ENCODE assay signal across 30 mouse cellular contexts in the genomic region with DNA sequence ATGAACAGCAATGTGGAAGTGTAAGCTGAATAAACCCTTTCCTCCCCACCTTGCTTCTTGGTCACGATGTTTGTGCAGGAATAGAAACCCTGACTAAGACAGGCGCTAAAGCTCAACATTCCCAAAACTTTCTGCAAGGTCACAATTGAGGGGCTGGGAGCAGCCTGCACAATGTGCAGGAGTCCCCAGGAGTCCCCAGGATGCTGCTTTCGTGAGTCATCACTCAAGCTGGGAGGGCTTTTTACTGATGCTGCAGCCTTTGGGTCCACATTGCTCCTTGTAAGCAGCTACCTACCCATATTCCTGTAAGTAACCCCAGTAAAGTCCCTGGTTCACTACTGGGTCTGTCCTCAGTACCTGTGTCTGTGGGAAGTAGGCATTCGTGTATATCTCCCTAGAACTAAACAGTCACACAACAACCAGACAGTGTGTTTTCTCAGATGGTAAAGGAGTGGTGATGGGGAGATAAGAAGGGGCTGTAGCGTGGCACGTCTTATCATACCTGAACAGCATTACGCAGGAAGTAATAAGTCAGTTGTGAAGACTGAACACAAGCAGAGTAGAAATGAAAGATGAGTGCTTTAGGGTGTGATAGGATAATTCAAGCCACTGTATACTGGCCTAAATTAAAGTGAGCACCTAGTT. TPM values are rescaled to one million over a fixed set of nuclear protein-coding genes. Genes with fewer than 3 reads are reported as not detected.
DNase-seq lines count a peak whose midpoint lies in the region; ATAC-seq and TF ChIP-seq lines count a peak whose summit lies in the region.
"Had no signal": no experiment of that assay in that cellular context is flagged by ENCODE, and none has a peak within 500 bp of the region (broad histone marks: within the 10 kb centered on the region; RNA-seq: fewer than 3 reads in every experiment).

No protein-coding gene starts in this region.

- H3K9me3 ChIP-seq in MEL (replicated peaks; ENCODE audit: insufficient read depth, low read length), result no peaks in the 10 kb centered on the region
- no peaks in the 10 kb centered on the region for H3K9me3 ChIP-seq in liver, postnatal 0 days (ENCODE audit: low read length)
- H3K9me3 ChIP-seq: forebrain, embryonic 13.5 days; neural tube, embryonic 12.5 days had no signal

- no peak overlapping the region for H3K4me3 ChIP-seq in MEL (ENCODE audit: control insufficient read depth in 1 of 2, insufficient read depth in 1 of 2, low read depth in 2 of 2, low read length in 2 of 2)
- H3K4me3 ChIP-seq in liver, postnatal 0 days (ENCODE audit: low read depth, low read length), result no peak overlapping the region
- no peak overlapping the region for H3K4me3 ChIP-seq in heart, adult 2 months
- H3K4me3 ChIP-seq: forebrain, embryonic 13.5 days; neural tube, embryonic 12.5 days had no signal

- no peak for TF ChIP-seq POLR2A in MEL (IDR thresholded peaks at IDR 0.05; ENCODE audit: control insufficient read depth in 1 of 2, insufficient read depth in 1 of 2, low read depth in 1 of 2, low read length in 2 of 2, poor library complexity in 1 of 2)
- no peak for TF ChIP-seq POLR2A in heart, adult 2 months (IDR thresholded peaks at IDR 0.05; ENCODE audit: insufficient read depth, low read depth, low read length)

- H3K36me3 ChIP-seq in MEL (ENCODE audit: control insufficient read depth in 1 of 2, insufficient read depth in 2 of 2, low read length in 2 of 2), result peaks cover 8 to 23% of the 10 kb centered on the region in 2 experiments
- H3K36me3 ChIP-seq in liver, postnatal 0 days (replicated peaks; ENCODE audit: insufficient read depth, low read length), result peaks cover 15% of the 10 kb centered on the region
- no peaks in the 10 kb centered on the region for H3K36me3 ChIP-seq in heart, adult 2 months (ENCODE audit: control insufficient read depth, insufficient read depth, low read length)

- TF ChIP-seq CTCF in MEL (IDR thresholded peaks at IDR 0.05 in 2 of 3, conservative IDR thresholded peaks at IDR 0.05 in 1 of 3; ENCODE audit: control insufficient read depth in 1 of 3, insufficient read depth in 1 of 3, low read depth in 2 of 3, low read length in 3 of 3, poor library complexity in 1 of 3, severe bottlenecking in 1 of 3), result no peak
- TF ChIP-seq CTCF in liver, postnatal 0 days (IDR thresholded peaks at IDR 0.05; ENCODE audit: low read depth), result no peak
- no peak for TF ChIP-seq CTCF in heart, adult 2 months (IDR thresholded peaks at IDR 0.05)

- peak; percentile 80 to 85 for TF ChIP-seq EP300 in MEL (IDR thresholded peaks at IDR 0.05; ENCODE audit: low read depth in 1 of 2, low read length in 2 of 2)
- TF ChIP-seq EP300 in liver, postnatal 0 days (IDR thresholded peaks at IDR 0.05; ENCODE audit: low read depth), result peak; percentile 83
- no peak for TF ChIP-seq EP300 in heart, adult 2 months (IDR thresholded peaks at IDR 0.05; ENCODE audit: insufficient read depth, low read depth, low read length)

- WGBS in liver, postnatal 0 days (ENCODE audit: insufficient replicate concordance), result 65% methylated on average over 7 of the region's 7 CpGs
- WGBS in heart, adult 2 months, result 83% methylated on average over 7 of the region's 7 CpGs

- no peak overlapping the region for H3K9ac ChIP-seq in MEL (ENCODE audit: control insufficient read depth, low read depth, low read length, poor library complexity, severe bottlenecking)
- H3K9ac ChIP-seq in liver, postnatal 0 days (replicated peaks), result no peak overlapping the region
- no peak overlapping the region for H3K9ac ChIP-seq in heart, adult 2 months (ENCODE audit: low read depth, low read length)
- H3K9ac ChIP-seq: forebrain, embryonic 13.5 days; neural tube, embryonic 12.5 days had no signal

- peak overlapping the region; percentile 43 for H3K27ac ChIP-seq in MEL (ENCODE audit: control insufficient read depth, low read depth, low read length)
- H3K27ac ChIP-seq in liver, postnatal 0 days (ENCODE audit: low read depth), result no peak overlapping the region
- no peak overlapping the region for H3K27ac ChIP-seq in heart, adult 2 months
- H3K27ac ChIP-seq: forebrain, embryonic 13.5 days; neural tube, embryonic 12.5 days had no signal

- peak; percentile 82 for ATAC-seq in liver, postnatal 0 days
- ATAC-seq: forebrain, embryonic 13.5 days had no signal

- DNase-seq in MEL (ENCODE audit: low read depth, low spot score) (peak; percentile 68), liver (peak; percentile 32)
- peak; percentile 53 for DNase-seq in c-Kit-positive CD71-positive TER-119-negative erythroid progenitor cells, embryonic 14.5 days (ENCODE audit: low read depth)
- no peak for DNase-seq in liver, postnatal 0 days
- no peak for DNase-seq in thymus, postnatal 25 days
- no peak for DNase-seq in adrenal gland, postnatal 14 days
- DNase-seq in heart, adult 2 months, result no peak
- no peak for DNase-seq in heart, postnatal 10 days
- DNase-seq: adrenal gland, adult 2 months; B cell, adult 2 months; cerebellum, adult 18-20 months; cerebellum, postnatal 25 days; gastrocnemius, postnatal 10 days; heart, adult 18-20 months; kidney, adult 9 months; kidney, postnatal 4 days; layer of hippocampus, adult 9-11 months; lung, adult 2 months; lung, postnatal 4 days had no signal

- no peak overlapping the region for H3K4me2 ChIP-seq in liver, postnatal 0 days (ENCODE audit: low read depth, low read length)
- H3K4me2 ChIP-seq: forebrain, embryonic 13.5 days; midbrain, embryonic 11.5 days; neural tube, embryonic 12.5 days had no signal

- H3K27me3 ChIP-seq in MEL (ENCODE audit: control insufficient read depth in 1 of 2, insufficient read depth in 2 of 2, low read length in 2 of 2), result no peaks in the 10 kb centered on the region
- H3K27me3 ChIP-seq in liver, postnatal 0 days (ENCODE audit: insufficient read depth, low read length), result no peaks in the 10 kb centered on the region
- no peaks in the 10 kb centered on the region for H3K27me3 ChIP-seq in heart, adult 2 months (ENCODE audit: control insufficient read depth, insufficient read depth, low read length)
- H3K27me3 ChIP-seq: forebrain, embryonic 13.5 days; neural tube, embryonic 12.5 days had no signal

- TF ChIP-seq RAD21 in MEL (IDR thresholded peaks at IDR 0.05; ENCODE audit: low read depth, low read length), result no peak

- no peaks in the 10 kb centered on the region for H3K79me2 ChIP-seq in MEL (ENCODE audit: control insufficient read depth, insufficient read depth, low read length, poor library complexity)
- no peaks in the 10 kb centered on the region for H3K79me2 ChIP-seq in heart, adult 2 months (replicated peaks; ENCODE audit: control insufficient read depth, insufficient read depth, low read length)

- H3K4me1 ChIP-seq in MEL (ENCODE audit: control insufficient read depth in 1 of 2, insufficient read depth in 2 of 2, low read length in 2 of 2), result peaks cover 10 to 13% of the 10 kb centered on the region in 2 experiments
- no peaks in the 10 kb centered on the region for H3K4me1 ChIP-seq in liver, postnatal 0 days (ENCODE audit: insufficient read depth)
- no peaks in the 10 kb centered on the region for H3K4me1 ChIP-seq in heart, adult 2 months (ENCODE audit: control insufficient read depth, insufficient read depth, low read length)
- H3K4me1 ChIP-seq: forebrain, embryonic 13.5 days; neural tube, embryonic 12.5 days had no signal

- intact Hi-C loops in heart, adult 2 months (cut with DNase I), result no loop called here
- intact Hi-C loops in heart, postnatal 10 days (cut with DNase I), result no loop called here

TF ChIP-seq in MEL, 35 proteins besides CTCF, POLR2A, EP300 and RAD21 (continues in another document):
- no peak for TF ChIP-seq MAFK (IDR thresholded peaks at IDR 0.05; ENCODE audit: borderline replicate concordance, low read depth, low read length)
- TF ChIP-seq MXI1 (IDR thresholded peaks at IDR 0.05; ENCODE audit: low read depth, low read length), result no peak
- TF ChIP-seq KAT2A (conservative IDR thresholded peaks at IDR 0.05; ENCODE audit: low read depth, low read length), result no peak
- TF ChIP-seq CHD2 (IDR thresholded peaks at IDR 0.05; ENCODE audit: low read length), result no peak
- no peak for TF ChIP-seq POLR2AphosphoS2 (IDR thresholded peaks at IDR 0.05; ENCODE audit: low read length)
- TF ChIP-seq ZNF384 (IDR thresholded peaks at IDR 0.05; ENCODE audit: low read depth, low read length), result no peak
- peak; percentile 84 for TF ChIP-seq TAL1 (IDR thresholded peaks at IDR 0.05; ENCODE audit: low read length)
- TF ChIP-seq TCF12 (IDR thresholded peaks at IDR 0.05; ENCODE audit: low read depth, low read length), result peak; percentile 90
- peak; percentile 65; the same call in 1 of the 2 replicates for TF ChIP-seq ETS1 (IDR thresholded peaks at IDR 0.05; ENCODE audit: low read depth, low read length)
- peak; percentile 92 for TF ChIP-seq GATA1 (IDR thresholded peaks at IDR 0.05; ENCODE audit: low read depth, low read length)
- no peak for TF ChIP-seq SIN3A (IDR thresholded peaks at IDR 0.05; ENCODE audit: low read length)
- no peak for TF ChIP-seq USF1 (IDR thresholded peaks at IDR 0.05; ENCODE audit: low read depth, low read length)
- no peak for TF ChIP-seq E2F4 (IDR thresholded peaks at IDR 0.05; ENCODE audit: borderline replicate concordance, low read depth, low read length)
- no peak for TF ChIP-seq MYB (IDR thresholded peaks at IDR 0.05; ENCODE audit: low read depth, low read length)
- TF ChIP-seq ELF1 (IDR thresholded peaks at IDR 0.05; ENCODE audit: low read depth, low read length), result no peak
- TF ChIP-seq MYC (IDR thresholded peaks at IDR 0.05; ENCODE audit: low read depth, low read length), result peak; percentile 29; the same call in 1 of the 2 replicates
- TF ChIP-seq ZMIZ1 (IDR thresholded peaks at IDR 0.05; ENCODE audit: low read depth, low read length), result no peak
- TF ChIP-seq POLR2AphosphoS5 (IDR thresholded peaks at IDR 0.05; ENCODE audit: borderline replicate concordance, low read depth, low read length), result no peak

RNA-seq across cellular contexts. Expression of gene 4930430F08Rik, which starts 15.6 kb away (rescaled TPM):
- 21.3 and 22.7 TPM in 2 replicates for total RNA-seq in MEL (2012; rRNA removed)
- 10 to 100 TPM in 1 of 2 experiments, not detected in 1; 10.5 TPM for polyA plus RNA-seq in MEL (2012; ENCODE audit: insufficient read depth in 1 of 2, insufficient read length in 2 of 2, low read depth in 1 of 2, low replicate concordance in 2 of 2, missing spikeins in 1 of 2)
- 5.0 and 5.1 TPM in 2 replicates for polyA plus RNA-seq in liver, postnatal 0 days (2015; fragmentation: Nextera tagmentation; extraction: Ambion mirVana)
- total RNA-seq in adrenal gland, postnatal 14 days (2021), result 11.0 and 13.0 TPM in 2 replicates
- 1 to 10 TPM; 5.2 to 5.3 TPM for total RNA-seq in heart, adult 2 months (2021)
- 5.3 and 7.0 TPM in 2 replicates for polyA plus RNA-seq in heart, adult 2 months (2012; rRNA removed)
- 1 to 10 TPM; 2.3 to 3.4 TPM for total RNA-seq in heart, postnatal 10 days (2021)

RNA-seq across cellular contexts. Expression of gene 1700017N19Rik, which starts 15.7 kb away (rescaled TPM):
- total RNA-seq in MEL (2012; rRNA removed), result not detected in 2 replicates
- not detected for polyA plus RNA-seq in MEL (2012; ENCODE audit: insufficient read depth in 1 of 2, insufficient read length in 2 of 2, low read depth in 1 of 2, low replicate concordance in 2 of 2, missing spikeins in 1 of 2)
- polyA plus RNA-seq in liver, postnatal 0 days (2015; fragmentation: Nextera tagmentation; extraction: Ambion mirVana), result not detected in 2 replicates
- not detected in 2 replicates for total RNA-seq in adrenal gland, postnatal 14 days (2021)
- not detected for total RNA-seq in heart, adult 2 months (2021)
- not detected in 2 replicates for polyA plus RNA-seq in heart, adult 2 months (2012; rRNA removed)
- total RNA-seq in heart, postnatal 10 days (2021), result not detected
- total RNA-seq: adrenal gland, adult 2 months; gastrocnemius, postnatal 10 days; heart, adult 18-20 months; left cerebral cortex, adult 8-10 months had no signal
- polyA plus RNA-seq: adrenal gland, adult 2 months; brain, embryonic 14.5 days; forebrain, embryonic 13.5 days; frontal cortex, adult 2 months; heart, embryonic 16.5 days; hindbrain, embryonic 11.5 days; limb, embryonic 11.5 days; lung, adult 2 months; midbrain, embryonic 11.5 days; neural tube, embryonic 12.5 days; small intestine, adult 2 months; thymus, postnatal 0 days had no signal

Comparison
In these comparisons a context has a peak if more than half of its experiments do, and no peak if none do; other contexts are left out.
1. DNase-seq: peak in MEL (single experiment), c-Kit-positive CD71-positive TER-119-negative erythroid progenitor cells, embryonic 14.5 days (single experiment) and liver (single experiment); none in liver, postnatal 0 days (single experiment), thymus, postnatal 25 days (single experiment), adrenal gland, postnatal 14 days (single experiment), heart, adult 2 months (0 of 2) and heart, postnatal 10 days (0 of 2).